Mouse (Mus musculus) central nervous system, embryonic 18 days (tissue): ENCODE results near the gene Trappc12. TPM values are rescaled to one million over a fixed set of nuclear protein-coding genes. Genes with fewer than 3 reads are reported as not detected.

Source experiments
- polyA plus RNA-seq: library from polyadenylated mRNA; depleted of rRNA; stranded (reverse); fragments of >200 nt; gene quantifications from 2 replicates; pipeline ENCODE4 v1.2.3, GENCODE M21; 2012; rRNA removed

Gene Trappc12
- 40.9 and 41.6 TPM in 2 replicates for polyA plus RNA-seq

DNA sequence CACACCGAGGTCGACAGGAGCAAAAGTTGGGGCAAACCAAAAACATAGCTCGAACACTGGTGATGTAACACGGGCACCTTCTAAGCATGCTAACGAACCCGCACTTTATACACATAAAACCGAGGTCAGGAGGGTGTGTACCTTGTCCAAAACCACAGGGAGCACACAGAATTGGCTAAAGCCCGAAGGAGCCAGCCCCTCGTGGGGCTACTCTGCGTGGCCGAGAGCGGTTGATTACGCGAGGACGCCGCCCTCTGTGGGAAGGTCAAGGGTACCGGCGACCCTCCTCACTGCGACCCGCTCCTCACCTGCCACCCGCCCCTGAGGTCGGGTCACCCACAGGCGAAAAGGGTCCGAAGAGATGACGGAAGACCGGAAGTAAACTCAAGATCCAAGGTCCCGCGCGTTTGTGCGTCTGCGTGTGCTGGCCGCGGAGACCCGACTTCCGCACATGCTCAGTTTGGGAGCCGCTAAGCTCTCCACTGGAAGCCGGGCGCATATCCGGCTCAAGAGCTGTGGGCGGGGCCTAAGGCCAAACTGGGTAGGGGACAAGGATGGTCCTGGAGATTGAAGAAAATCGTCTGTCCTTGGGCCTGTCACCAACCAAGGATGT lies at the start of gene Trappc12:
TSS of gene Trappc12 (minus strand) at position 452 of the 613 bp plus-strand sequence.

DNA sequence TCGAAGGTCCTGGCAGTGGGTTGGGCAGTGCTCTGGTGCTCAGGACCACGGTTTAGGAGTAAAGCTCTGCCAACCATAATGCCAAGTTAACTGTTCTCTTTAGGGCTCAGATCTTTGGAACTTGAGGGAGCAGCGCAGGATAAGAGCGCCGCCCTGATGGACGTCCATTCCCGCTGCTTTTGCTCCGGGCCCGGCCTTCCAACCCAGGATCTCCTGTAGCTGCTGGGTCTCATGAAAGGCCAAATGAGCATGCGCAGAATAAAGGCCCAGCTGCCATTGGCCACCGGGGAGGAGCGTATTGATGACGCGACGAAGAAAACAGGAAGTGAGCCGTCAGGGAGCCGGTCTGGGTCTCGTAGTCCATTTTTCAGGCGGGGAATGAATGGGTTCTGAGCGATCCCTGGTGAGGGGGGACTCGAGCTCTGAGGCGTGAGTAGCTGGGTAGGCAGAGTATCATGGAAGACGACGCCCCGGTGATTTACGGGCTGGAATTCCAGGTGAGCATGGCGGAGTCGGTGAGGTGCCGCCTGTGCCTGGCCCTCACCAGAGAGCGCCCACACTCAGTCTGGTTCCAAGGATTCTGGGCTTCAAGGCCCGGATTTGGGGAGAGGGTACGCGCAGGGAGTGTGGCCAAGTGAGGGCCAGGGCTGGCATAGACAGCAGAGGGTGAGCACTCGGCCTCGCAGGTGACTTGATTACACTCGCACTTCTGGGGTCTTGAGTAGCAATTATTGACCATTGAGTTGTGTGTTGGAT lies 1.4 kb upstream of the Trappc12 start, which contains the start of gene Eipr1:
TSS of gene Eipr1 (plus strand) at position 296 of the 756 bp plus-strand sequence.

DNA sequence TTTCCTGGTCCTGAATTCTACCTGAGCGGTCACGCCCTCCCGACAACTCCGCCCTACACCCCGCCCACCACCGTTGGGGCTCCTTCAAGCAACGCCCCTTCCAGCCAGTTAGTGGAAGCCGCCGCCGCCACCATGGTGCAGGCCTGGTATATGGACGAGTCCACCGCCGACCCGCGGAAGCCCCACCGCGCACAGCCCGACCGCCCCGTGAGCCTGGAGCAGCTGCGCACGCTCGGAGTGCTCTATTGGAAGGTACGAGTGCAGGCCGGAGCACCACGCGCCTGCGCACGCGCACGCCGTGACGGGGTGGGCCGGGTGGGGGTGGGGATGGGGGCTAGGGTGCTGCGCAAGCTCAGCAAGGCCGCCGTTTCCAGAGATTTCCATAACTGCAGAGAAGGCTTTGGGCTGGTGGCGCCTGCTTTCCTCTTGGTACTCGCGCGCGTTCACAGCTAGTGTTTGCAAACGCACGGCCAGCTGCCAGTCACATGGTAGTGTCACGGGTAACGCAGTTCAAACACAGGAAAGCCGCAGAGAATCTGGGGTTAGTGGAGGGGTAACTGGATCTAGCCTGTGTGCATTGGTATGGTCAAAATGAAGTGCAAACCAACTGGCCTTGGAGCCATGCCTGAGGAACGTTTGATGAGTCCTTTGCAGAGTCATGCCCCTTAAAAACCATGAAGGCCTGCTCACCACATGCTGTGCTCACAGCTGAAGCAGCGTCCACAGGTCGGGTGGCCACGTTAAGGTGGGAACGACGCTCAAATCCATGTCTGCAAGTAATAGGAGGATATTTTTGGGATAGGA lies 74.9 kb downstream of the Trappc12 start, which contains the start of gene Adi1:
TSS of gene Adi1 (plus strand) at position 111 of the 804 bp plus-strand sequence.

DNA sequence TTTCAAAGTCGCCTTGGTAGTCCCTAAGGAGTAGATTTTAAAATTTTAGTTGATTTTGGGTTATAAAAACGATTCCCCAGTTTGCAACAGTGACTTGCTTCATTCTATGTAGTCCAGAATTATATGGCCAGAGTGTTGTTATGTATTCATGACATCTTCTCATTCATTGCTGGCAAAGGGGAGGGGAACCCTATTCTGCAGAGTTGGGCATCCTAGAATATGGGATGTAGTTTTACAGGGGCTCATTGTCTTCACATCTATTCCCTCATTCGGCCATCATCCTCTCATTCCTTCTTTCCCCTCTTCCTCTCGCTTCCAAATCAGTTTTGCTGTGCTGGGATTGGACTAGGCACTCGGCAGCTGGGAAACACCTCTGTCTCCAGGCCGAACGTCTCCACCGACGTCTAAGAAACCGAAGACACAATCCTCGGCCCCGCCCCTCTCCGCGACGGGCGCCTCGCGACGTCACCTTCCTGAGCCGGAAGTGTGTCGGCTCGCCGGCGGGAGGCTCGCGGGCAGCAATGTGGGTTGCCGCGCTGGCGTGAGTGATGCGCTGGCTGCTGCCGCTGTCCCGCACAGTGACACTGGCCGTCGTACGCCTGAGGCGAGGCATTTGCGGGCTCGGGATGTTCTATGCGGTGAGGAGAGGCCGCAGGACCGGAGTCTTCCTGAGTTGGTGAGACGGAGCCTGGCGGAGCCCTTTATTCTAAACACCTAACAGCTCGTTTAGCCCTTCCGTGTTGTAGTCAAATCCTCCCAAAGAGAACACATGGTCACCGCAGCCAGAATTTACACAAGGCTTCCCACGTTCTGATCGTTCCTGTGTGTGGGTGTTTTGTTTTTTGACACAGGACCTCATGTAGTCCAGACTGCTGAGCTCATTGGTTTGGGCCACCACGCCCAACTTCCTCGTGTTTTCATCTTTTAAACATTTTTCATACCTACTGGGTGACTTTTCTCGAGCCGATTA lies 100.8 kb downstream of the Trappc12 start, which contains the start of gene Rnaseh1:
TSS of gene Rnaseh1 (plus strand) at position 462 of the 970 bp plus-strand sequence.

Other genes with a start within 250 kb of the Trappc12 start
- 0.05 and 0.13 TPM in 2 replicates for gene Dcdc2c, start 198.1 kb downstream of the Trappc12 start, polyA plus RNA-seq
- 0.11 and 0.13 TPM in 2 replicates for gene Allc, start 167.9 kb downstream of the Trappc12 start, polyA plus RNA-seq
- gene Colec11, start 127.1 kb downstream of the Trappc12 start, polyA plus RNA-seq = 0.45 and 0.49 TPM in 2 replicates
- 964 and 977 TPM in 2 replicates for gene Rps7, start 114.5 kb downstream of the Trappc12 start, polyA plus RNA-seq
- 25.0 and 26.0 TPM in 2 replicates for gene Rnaseh1, start 100.9 kb downstream of the Trappc12 start, polyA plus RNA-seq
- 14.3 and 15.6 TPM in 2 replicates for gene Adi1, start 75.2 kb downstream of the Trappc12 start, polyA plus RNA-seq
- gene Eipr1, start 1.3 kb upstream of the Trappc12 start, polyA plus RNA-seq = 48.2 and 52.3 TPM in 2 replicates